Mouse (Mus musculus): ENCODE measurements around the gene Gosr2.

GRCm38 (mm10) chr11:103688980-103689378 lies 8.7 kb downstream of the Gosr2 start:
- TF ChIP-seq CTCF (IDR thresholded peaks at IDR 0.05; ENCODE audit: low read depth) = no peak
- TF ChIP-seq EP300 (IDR thresholded peaks at IDR 0.05; ENCODE audit: low read depth) = no peak

Data from liver, embryonic 14.5 days (tissue).